Mouse (Mus musculus) megakaryocyte, embryonic 14.5 days (primary cell): Measurements from ENCODE around the gene B430306N03Rik. TPM values are rescaled to one million over a fixed set of nuclear protein-coding genes. Genes with fewer than 3 reads are reported as not detected.
"Not testable (repeated sequence)": the region's sequence is repeated elsewhere in the genome, so short reads cannot be mapped to it uniquely, and the experiment has no call there.

Experiments
- H3K27me3 ChIP-seq: replicated peaks from 2 replicates; pipeline ENCODE3; 2012; ENCODE audit warnings: inconsistent platforms
- H3K36me3 ChIP-seq: replicated peaks from 2 replicates; pipeline ENCODE3; 2012; ENCODE audit warnings: low read length, inconsistent platforms, mixed read lengths
- H3K4me1 ChIP-seq: 2 replicates; pipeline ENCODE4 v1.6.1; 2012; ENCODE audit warnings: inconsistent platforms
- H3K4me3 ChIP-seq: replicated peaks from 2 replicates; pipeline ENCODE3; 2012; ENCODE audit warnings: moderate library complexity, mild to moderate bottlenecking, inconsistent platforms
- H3K9me3 ChIP-seq: 2 replicates; pipeline ENCODE4 v1.6.1; 2012; ENCODE audit warnings: inconsistent platforms
- FLI1 ChIP-seq: IDR thresholded peaks from 2 replicates; pipeline ENCODE4 v1.6.1; 2012; ENCODE audit warnings: low read length, inconsistent platforms, mixed read lengths
- GATA1 ChIP-seq: IDR thresholded peaks from 3 replicates; pipeline ENCODE4 v1.6.1; 2012; ENCODE audit warnings: mixed read lengths, low read length, inconsistent platforms, borderline replicate concordance
- polyA plus RNA-seq: library from polyadenylated mRNA; stranded (reverse); fragments of >175 nt; gene quantifications from 2 replicates; pipeline ENCODE4 v1.2.3, GENCODE M21; 2012; ENCODE audit warnings: low replicate concordance; ENCODE audit not compliant: insufficient read depth

B430306N03Rik gene
- 0.94 TPM in 1 of 2 replicates, not detected in the other for polyA plus RNA-seq

DNA sequence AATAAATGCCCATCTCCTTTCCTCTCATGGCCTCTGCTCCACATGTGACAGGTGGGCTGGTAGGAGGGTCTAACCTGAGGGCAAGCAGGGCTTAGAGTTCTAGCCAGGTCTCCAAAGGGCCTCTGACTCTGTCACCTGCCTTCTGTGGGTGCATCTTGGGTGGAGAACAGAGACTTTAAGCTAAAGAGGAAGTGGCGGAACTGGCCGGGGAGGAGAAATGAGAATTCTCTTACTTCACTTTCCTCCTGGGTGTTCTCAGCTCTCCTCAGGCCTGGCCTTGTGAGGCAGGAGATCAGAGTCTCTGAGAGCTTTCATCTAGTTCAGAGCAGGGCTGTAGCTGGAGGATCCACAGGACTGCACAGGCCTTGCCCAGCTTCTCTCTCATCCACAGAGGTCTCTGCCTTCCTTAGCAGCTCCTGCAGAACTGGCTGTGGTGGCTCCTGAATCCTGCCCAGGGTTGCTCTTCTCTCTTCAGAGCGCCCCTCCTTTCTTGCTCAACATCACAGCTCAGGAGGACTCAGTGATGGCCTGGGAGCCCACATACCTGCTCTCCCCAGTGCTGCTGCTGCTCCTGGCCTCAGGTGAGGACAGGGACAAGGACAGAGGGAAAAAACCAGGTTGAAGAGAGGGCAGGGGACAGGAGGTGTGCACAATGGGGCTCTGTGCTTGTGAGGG lies at the start of gene B430306N03Rik:
TSS of gene B430306N03Rik (plus strand) at position 237 of the 675 bp plus-strand sequence.
- H3K27me3 ChIP-seq, H3K4me3 ChIP-seq, H3K9me3 ChIP-seq: not testable (repeated sequence)
- Histone ChIP-seq H3K36me3 (peaks cover 10% of the 10 kb centered on the region), H3K4me1 (peaks cover 61% of the 10 kb centered on the region)

DNA sequence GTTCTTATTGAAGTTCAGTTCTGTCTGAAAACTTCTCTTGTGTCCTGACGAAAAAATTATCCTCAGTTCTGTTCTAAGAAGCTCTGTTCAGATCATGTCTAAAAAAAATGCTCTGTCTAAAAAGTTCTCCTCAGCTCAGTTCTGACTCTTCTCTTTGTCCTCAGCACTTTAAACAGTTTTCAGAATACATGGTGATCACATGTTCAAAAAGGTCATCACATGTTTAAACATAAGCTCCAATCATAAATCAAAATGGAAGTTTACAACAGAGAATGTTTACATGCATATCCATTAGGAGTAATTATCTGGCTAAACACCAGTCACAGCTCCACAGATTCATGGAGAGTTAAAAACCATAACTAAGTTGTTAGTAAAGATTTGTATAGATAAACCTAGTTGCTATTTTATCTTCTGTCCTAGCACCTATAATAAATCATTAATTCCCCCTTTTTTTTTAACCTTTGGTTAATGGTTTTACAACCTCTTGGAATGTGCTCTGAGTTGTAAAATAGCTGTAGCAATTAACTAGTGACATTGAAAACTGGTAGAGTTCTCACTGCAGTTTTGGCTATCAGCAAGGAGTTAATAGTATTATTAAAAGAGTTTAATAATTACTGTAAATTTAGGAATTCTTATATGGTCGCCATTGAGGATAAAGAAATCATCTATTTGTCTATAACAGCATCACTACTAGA lies 49.2 kb upstream of the B430306N03Rik start:
- no peak for TF ChIP-seq FLI1
- TF ChIP-seq GATA1, result no peak
- Histone ChIP-seq H3K27me3 (peaks cover 1% of the 10 kb centered on the region), H3K4me3 (no peak overlapping the region), H3K9me3 (no peaks in the 10 kb centered on the region), H3K36me3 (no peaks in the 10 kb centered on the region), H3K4me1 (peaks cover 45% of the 10 kb centered on the region)

GRCm38 (mm10) chr17:48267591-48267990 lies 48.4 kb upstream of the B430306N03Rik start:
- Histone ChIP-seq H3K4me1 (peaks cover 45% of the 10 kb centered on the region), H3K4me3 (no peak overlapping the region), H3K36me3 (no peaks in the 10 kb centered on the region), H3K9me3 (no peaks in the 10 kb centered on the region), H3K27me3 (peaks cover 1% of the 10 kb centered on the region)
- TF ChIP-seq FLI1 (no peak), GATA1 (no peak)

- Histone ChIP-seq H3K36me3 (peaks cover 4% of the 10 kb centered on the region), H3K4me3 (no peak overlapping the region), H3K27me3 (peaks cover 1% of the 10 kb centered on the region), H3K9me3 (peaks cover 4% of the 10 kb centered on the region), H3K4me1 (peaks cover 49% of the 10 kb centered on the region)
- TF ChIP-seq FLI1 (no peak), GATA1 (no peak)
Measured at GRCm38 (mm10) chr17:48268276-48268675, 47.7 kb upstream of the B430306N03Rik start.

- Histone ChIP-seq H3K4me1 (peaks cover 51% of the 10 kb centered on the region), H3K27me3 (peaks cover 1% of the 10 kb centered on the region), H3K9me3 (peaks cover 5% of the 10 kb centered on the region), H3K4me3 (no peak overlapping the region), H3K36me3 (peaks cover 5% of the 10 kb centered on the region)
- no peak for TF ChIP-seq FLI1
Measured at GRCm38 (mm10) chr17:48269833-48270232, 46.1 kb upstream of the B430306N03Rik start.

GRCm38 (mm10) chr17:48272158-48272557 lies 43.8 kb upstream of the B430306N03Rik start:
- H3K9me3 ChIP-seq, result peaks cover 5% of the 10 kb centered on the region
- peaks cover 10% of the 10 kb centered on the region for H3K36me3 ChIP-seq
- H3K4me3 ChIP-seq, result peak overlapping the region; percentile 69
- TF ChIP-seq GATA1 (no peak; the same call in 2 of the 3 replicates), FLI1 (no peak)
- H3K27me3 ChIP-seq, result peaks cover 1% of the 10 kb centered on the region
- H3K4me1 ChIP-seq, result peaks cover 62% of the 10 kb centered on the region

DNA sequence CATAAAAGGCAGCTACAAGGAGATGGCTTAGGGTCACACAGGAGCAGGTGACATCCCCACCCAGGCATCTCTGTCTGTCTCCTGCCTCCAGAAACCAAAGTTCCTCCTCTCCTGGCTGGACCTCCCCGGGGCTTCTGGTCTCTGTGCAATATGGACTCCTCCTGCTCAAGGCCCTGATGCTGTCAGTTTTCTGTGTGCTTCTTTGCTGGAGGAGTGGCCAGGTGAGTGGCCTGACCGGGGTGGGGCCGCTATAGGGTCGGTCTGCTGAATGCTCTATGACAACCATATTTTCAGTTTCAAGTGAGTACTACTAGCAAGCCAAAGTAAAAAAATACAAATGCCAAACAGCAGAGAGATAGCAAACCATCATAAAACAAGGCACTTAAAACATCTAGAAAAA lies 43.3 kb upstream of the B430306N03Rik start:
- Histone ChIP-seq H3K9me3 (peaks cover 5% of the 10 kb centered on the region), H3K4me1 (peaks cover 62% of the 10 kb centered on the region), H3K4me3 (peak overlapping the region; percentile 69), H3K36me3 (peaks cover 10% of the 10 kb centered on the region), H3K27me3 (peaks cover under 1% of the 10 kb centered on the region)
- TF ChIP-seq FLI1, result no peak
- TF ChIP-seq GATA1, result no peak

GRCm38 (mm10) chr17:48274098-48274497 lies 41.8 kb upstream of the B430306N03Rik start:
- Histone ChIP-seq H3K36me3 (peaks cover 10% of the 10 kb centered on the region), H3K4me1 (peaks cover 71% of the 10 kb centered on the region), H3K4me3 (no peak overlapping the region)

GRCm38 (mm10) chr17:48274885-48275284 lies 41.1 kb upstream of the B430306N03Rik start:
- Histone ChIP-seq H3K27me3 (no peaks in the 10 kb centered on the region), H3K36me3 (peaks cover 10% of the 10 kb centered on the region), H3K4me3 (no peak overlapping the region), H3K4me1 (peaks cover 70% of the 10 kb centered on the region), H3K9me3 (peaks cover 5% of the 10 kb centered on the region)
- TF ChIP-seq GATA1 (no peak), FLI1 (no peak)

More at GRCm38 (mm10) chr17:48274098-48274497, 41.8 kb upstream of the B430306N03Rik start:
- Histone ChIP-seq H3K9me3 (peaks cover 5% of the 10 kb centered on the region), H3K27me3 (no peaks in the 10 kb centered on the region)
- TF ChIP-seq FLI1 (no peak), GATA1 (no peak)

GRCm38 (mm10) chr17:48275736-48276135 lies 40.2 kb upstream of the B430306N03Rik start:
- Histone ChIP-seq H3K4me1 (peaks cover 70% of the 10 kb centered on the region), H3K36me3 (peaks cover 10% of the 10 kb centered on the region), H3K4me3 (no peak overlapping the region), H3K9me3 (peaks cover 5% of the 10 kb centered on the region), H3K27me3 (no peaks in the 10 kb centered on the region)
- TF ChIP-seq GATA1 (no peak), FLI1 (no peak)
